Mouse (Mus musculus) layer of hippocampus, postnatal 25 days (tissue): ENCODE measurements at regions not wholly inside any gene's neighbourhood (a gene's known extent, or its start where the extent isn't known, plus 50 kb on each side); places are given as distances from the start of the nearest gene placed in this dataset.
A peak's percentile ranks its signal among the peaks of the same experiment; 100 is the strongest.

Experiments
- DNase-seq, 2 experiments: peaks; one replicate each; pipeline ENCODE4 v3.0.0; 2022; ENCODE audit warnings: mixed read lengths in 2 of 2, low spot score in 1 of 2; ENCODE audit errors: extremely low spot score in 1 of 2

- DNase-seq = no peak
Measured at GRCm38 (mm10) chr2:11364111-11364510, 189.8 kb downstream of the Pfkfb3 start.

GRCm38 (mm10) chr2:11363061-11363464 lies 190.8 kb downstream of the Pfkfb3 start:
- DNase-seq = no peak

- peak in 1 of 2 experiments; percentile 10 for DNase-seq
Measured at GRCm38 (mm10) chr2:11362205-11362994, 190.5 kb downstream of the Prkcq start.

GRCm38 (mm10) chr2:11359280-11359679 lies 187.4 kb downstream of the Prkcq start:
- no peak for DNase-seq

GRCm38 (mm10) chr2:11356714-11357113 lies 184.8 kb downstream of the Prkcq start:
- no peak for DNase-seq

GRCm38 (mm10) chr2:11355594-11355993 lies 183.7 kb downstream of the Prkcq start:
- no peak for DNase-seq
